ENCODE assay signal across 8 mouse cellular contexts in genomic region chr11:84879007-84879771, GRCm38 (mm10). TPM values are rescaled to one million over a fixed set of nuclear protein-coding genes. Genes with fewer than 3 reads are reported as not detected.
A peak's percentile ranks its signal among the peaks of the same experiment; 100 is the strongest.
DNase-seq lines count a peak whose midpoint lies in the region; ATAC-seq lines count a peak whose summit lies in the region.

No protein-coding gene starts in this region.

- H3K4me2 ChIP-seq in embryonic facial prominence, embryonic 12.5 days (replicated peaks) = peak overlapping the region; percentile 91
- peak overlapping the region; percentile 70 for H3K4me2 ChIP-seq in limb, embryonic 12.5 days
- peak overlapping the region; percentile 88 for H3K4me2 ChIP-seq in stomach, embryonic 14.5 days (replicated peaks; ENCODE audit: low read depth, low read length)

- H3K36me3 ChIP-seq in megakaryocyte, embryonic 14.5 days (replicated peaks; ENCODE audit: low read length) = peaks cover 26% of the 10 kb centered on the region
- H3K36me3 ChIP-seq in embryonic facial prominence, embryonic 12.5 days = peaks cover 12% of the 10 kb centered on the region
- H3K36me3 ChIP-seq in limb, embryonic 12.5 days = peaks cover 25% of the 10 kb centered on the region; the same call in 1 of the 2 replicates
- 0 out of 2 replicates have a peak, but pooled peaks cover 4% of the 10 kb centered on the region for H3K36me3 ChIP-seq in stomach, embryonic 14.5 days (ENCODE audit: control insufficient read depth, insufficient read depth, low read length)

- peak overlapping the region; percentile 96 for H3K4me3 ChIP-seq in megakaryocyte, embryonic 14.5 days (replicated peaks)
- H3K4me3 ChIP-seq in embryonic facial prominence, embryonic 12.5 days = peak overlapping the region; percentile 86
- peak overlapping the region; percentile 90 for H3K4me3 ChIP-seq in limb, embryonic 12.5 days (replicated peaks)
- peak overlapping the region; percentile 87 for H3K4me3 ChIP-seq in stomach, embryonic 14.5 days (ENCODE audit: low read depth, low read length)

- 24% methylated on average over 7 of the region's 7 CpGs for whole genome bisulfite sequencing in embryonic facial prominence, embryonic 12.5 days
- 24% methylated on average over 7 of the region's 7 CpGs for WGBS in limb, embryonic 12.5 days
- WGBS in stomach, embryonic 14.5 days = 23% methylated on average over 7 of the region's 7 CpGs

- H3K27me3 ChIP-seq in megakaryocyte, embryonic 14.5 days (replicated peaks) = no peaks in the 10 kb centered on the region
- no peaks in the 10 kb centered on the region for H3K27me3 ChIP-seq in embryonic facial prominence, embryonic 12.5 days
- H3K27me3 ChIP-seq in limb, embryonic 12.5 days = no peaks in the 10 kb centered on the region
- H3K27me3 ChIP-seq in stomach, embryonic 14.5 days (ENCODE audit: control insufficient read depth, insufficient read depth, low read length) = no peaks in the 10 kb centered on the region

- H3K9ac ChIP-seq in embryonic facial prominence, embryonic 12.5 days = peak overlapping the region; percentile 82
- peak overlapping the region; percentile 81 for H3K9ac ChIP-seq in limb, embryonic 12.5 days (replicated peaks)
- H3K9ac ChIP-seq in stomach, embryonic 14.5 days (replicated peaks; ENCODE audit: low read depth, low read length) = peak overlapping the region; percentile 74

- DNase-seq in right cerebral cortex, postnatal 10 days (ENCODE audit: low spot score in 2 of 2) = no peak
- no peak for DNase-seq in right cerebral cortex, postnatal 36 days (ENCODE audit: low spot score in 2 of 2)

- H3K27ac ChIP-seq in embryonic facial prominence, embryonic 12.5 days = peak overlapping the region; percentile 94
- peak overlapping the region; percentile 93 for H3K27ac ChIP-seq in limb, embryonic 12.5 days
- peak overlapping the region; percentile 93 for H3K27ac ChIP-seq in stomach, embryonic 14.5 days (ENCODE audit: low read length)

- peaks cover 43% of the 10 kb centered on the region for H3K4me1 ChIP-seq in megakaryocyte, embryonic 14.5 days
- peaks cover 14% of the 10 kb centered on the region for H3K4me1 ChIP-seq in embryonic facial prominence, embryonic 12.5 days
- H3K4me1 ChIP-seq in limb, embryonic 12.5 days (replicated peaks) = peaks cover 18% of the 10 kb centered on the region
- H3K4me1 ChIP-seq in stomach, embryonic 14.5 days (ENCODE audit: control insufficient read depth, insufficient read depth, low read length) = peaks cover 12% of the 10 kb centered on the region; the same call in 1 of the 2 replicates

- no peak for ATAC-seq in megakaryocyte, adult 5-6 weeks (ENCODE audit: poor library complexity, severe bottlenecking)
- ATAC-seq in embryonic facial prominence, embryonic 12.5 days (ENCODE audit: insufficient number of reproducible peaks, insufficient read depth, low FRiP score, low TSS enrichment) = no peak
- ATAC-seq in limb, embryonic 12.5 days (ENCODE audit: insufficient number of reproducible peaks, insufficient read depth, low FRiP score, low TSS enrichment, low read depth) = no peak
- ATAC-seq in stomach, embryonic 14.5 days (ENCODE audit: insufficient number of reproducible peaks, insufficient read depth, low FRiP score, low read depth) = no peak
- no peak for ATAC-seq in megakaryocyte progenitor cell, adult 5-6 weeks (replicated peaks; ENCODE audit: poor library complexity)

- H3K9me3 ChIP-seq in megakaryocyte, embryonic 14.5 days = no peaks in the 10 kb centered on the region
- no peaks in the 10 kb centered on the region for H3K9me3 ChIP-seq in embryonic facial prominence, embryonic 12.5 days
- H3K9me3 ChIP-seq in limb, embryonic 12.5 days = no peaks in the 10 kb centered on the region
- no peaks in the 10 kb centered on the region for H3K9me3 ChIP-seq in stomach, embryonic 14.5 days (ENCODE audit: control insufficient read depth, low read depth, low read length)

RNA-seq across cellular contexts. Expression of gene Myo19, which starts 0.8 kb away (rescaled TPM):
- polyA plus RNA-seq in megakaryocyte, embryonic 14.5 days (2012; ENCODE audit: insufficient read depth, low replicate concordance) = 2.8 and 3.3 TPM in 2 replicates
- 1.2 and 2.1 TPM in 2 replicates for total RNA-seq in megakaryocyte, adult 5-6 weeks (2015)
- 1.4 and 2.8 TPM in 2 replicates for total RNA-seq in megakaryocyte, adult 5-6 weeks (2017)
- 10.2 and 10.7 TPM in 2 replicates for polyA plus RNA-seq in embryonic facial prominence, embryonic 12.5 days (2016; fragmentation: Nextera tagmentation; extraction: Ambion mirVana)
- 9.3 and 12.2 TPM in 2 replicates for polyA plus RNA-seq in limb, embryonic 12.5 days (2016; fragmentation: Nextera tagmentation; extraction: Ambion mirVana)
- 9.3 and 9.4 TPM in 2 replicates for polyA plus RNA-seq in stomach, embryonic 14.5 days (2014; fragmentation: Nextera tagmentation; extraction: Ambion mirVana)
- total RNA-seq in megakaryocyte progenitor cell, adult 5-6 weeks (2015) = 6.6 and 9.0 TPM in 2 replicates
- total RNA-seq in megakaryocyte progenitor cell, adult 5-6 weeks (2017) = 4.3 and 4.5 TPM in 2 replicates

RNA-seq across cellular contexts. Expression of gene Pigw, which starts 0.9 kb away (rescaled TPM):
- polyA plus RNA-seq in megakaryocyte, embryonic 14.5 days (2012; ENCODE audit: insufficient read depth, low replicate concordance) = 0.58 TPM in 1 of 2 replicates, not detected in the other
- total RNA-seq in megakaryocyte, adult 5-6 weeks (2015) = 2.1 and 2.8 TPM in 2 replicates
- total RNA-seq in megakaryocyte, adult 5-6 weeks (2017) = 3.3 and 3.6 TPM in 2 replicates
- 2.3 and 2.6 TPM in 2 replicates for polyA plus RNA-seq in embryonic facial prominence, embryonic 12.5 days (2016; fragmentation: Nextera tagmentation; extraction: Ambion mirVana)
- polyA plus RNA-seq in limb, embryonic 12.5 days (2016; fragmentation: Nextera tagmentation; extraction: Ambion mirVana) = 2.0 and 2.4 TPM in 2 replicates
- 3.0 and 4.2 TPM in 2 replicates for polyA plus RNA-seq in stomach, embryonic 14.5 days (2014; fragmentation: Nextera tagmentation; extraction: Ambion mirVana)
- 4.6 and 7.0 TPM in 2 replicates for total RNA-seq in megakaryocyte progenitor cell, adult 5-6 weeks (2015)
- total RNA-seq in megakaryocyte progenitor cell, adult 5-6 weeks (2017) = 3.3 and 4.1 TPM in 2 replicates

RNA-seq across cellular contexts. Expression of gene Ggnbp2, which starts 8.6 kb away (rescaled TPM):
- 2.2 and 30.3 TPM in 2 replicates for polyA plus RNA-seq in megakaryocyte, embryonic 14.5 days (2012; ENCODE audit: insufficient read depth, low replicate concordance)
- 129 and 131 TPM in 2 replicates for total RNA-seq in megakaryocyte, adult 5-6 weeks (2015)
- 164 and 179 TPM in 2 replicates for total RNA-seq in megakaryocyte, adult 5-6 weeks (2017)
- 73.6 and 75.1 TPM in 2 replicates for polyA plus RNA-seq in embryonic facial prominence, embryonic 12.5 days (2016; fragmentation: Nextera tagmentation; extraction: Ambion mirVana)
- polyA plus RNA-seq in limb, embryonic 12.5 days (2016; fragmentation: Nextera tagmentation; extraction: Ambion mirVana) = 69.5 and 72.6 TPM in 2 replicates
- 68.0 and 69.6 TPM in 2 replicates for polyA plus RNA-seq in stomach, embryonic 14.5 days (2014; fragmentation: Nextera tagmentation; extraction: Ambion mirVana)
- 118 and 133 TPM in 2 replicates for total RNA-seq in megakaryocyte progenitor cell, adult 5-6 weeks (2015)
- 114 and 143 TPM in 2 replicates for total RNA-seq in megakaryocyte progenitor cell, adult 5-6 weeks (2017)

RNA-seq across cellular contexts. Expression of gene Znhit3, which starts 37.0 kb away (rescaled TPM):
- 0.40 TPM in 1 of 2 replicates, not detected in the other for polyA plus RNA-seq in megakaryocyte, embryonic 14.5 days (2012; ENCODE audit: insufficient read depth, low replicate concordance)
- 20.8 and 21.8 TPM in 2 replicates for total RNA-seq in megakaryocyte, adult 5-6 weeks (2015)
- total RNA-seq in megakaryocyte, adult 5-6 weeks (2017) = 14.6 and 14.9 TPM in 2 replicates
- 63.8 and 65.3 TPM in 2 replicates for polyA plus RNA-seq in embryonic facial prominence, embryonic 12.5 days (2016; fragmentation: Nextera tagmentation; extraction: Ambion mirVana)
- polyA plus RNA-seq in limb, embryonic 12.5 days (2016; fragmentation: Nextera tagmentation; extraction: Ambion mirVana) = 65.6 and 66.5 TPM in 2 replicates
- 54.9 and 64.3 TPM in 2 replicates for polyA plus RNA-seq in stomach, embryonic 14.5 days (2014; fragmentation: Nextera tagmentation; extraction: Ambion mirVana)
- total RNA-seq in megakaryocyte progenitor cell, adult 5-6 weeks (2015) = 43.9 and 48.9 TPM in 2 replicates
- 27.1 and 32.3 TPM in 2 replicates for total RNA-seq in megakaryocyte progenitor cell, adult 5-6 weeks (2017)

RNA-seq across cellular contexts. Expression of gene Dhrs11, which starts 50.4 kb away (rescaled TPM):
- 17.6 and 18.7 TPM in 2 replicates for polyA plus RNA-seq in megakaryocyte, embryonic 14.5 days (2012; ENCODE audit: insufficient read depth, low replicate concordance)
- total RNA-seq in megakaryocyte, adult 5-6 weeks (2015) = 24.0 and 26.1 TPM in 2 replicates
- total RNA-seq in megakaryocyte, adult 5-6 weeks (2017) = 10.2 and 15.0 TPM in 2 replicates
- 12.3 and 13.5 TPM in 2 replicates for polyA plus RNA-seq in embryonic facial prominence, embryonic 12.5 days (2016; fragmentation: Nextera tagmentation; extraction: Ambion mirVana)
- polyA plus RNA-seq in limb, embryonic 12.5 days (2016; fragmentation: Nextera tagmentation; extraction: Ambion mirVana) = 9.8 and 12.3 TPM in 2 replicates
- 11.7 and 12.9 TPM in 2 replicates for polyA plus RNA-seq in stomach, embryonic 14.5 days (2014; fragmentation: Nextera tagmentation; extraction: Ambion mirVana)
- 21.0 and 23.1 TPM in 2 replicates for total RNA-seq in megakaryocyte progenitor cell, adult 5-6 weeks (2015)
- 14.7 and 20.1 TPM in 2 replicates for total RNA-seq in megakaryocyte progenitor cell, adult 5-6 weeks (2017)
